Mouse (Mus musculus) megakaryocyte, adult 5-6 weeks (primary cell): ENCODE data around the gene Aaed1. TPM values are rescaled to one million over a fixed set of nuclear protein-coding genes. Genes with fewer than 3 reads are reported as not detected.

ENCODE experiments used
- ATAC-seq: 2 replicates; pipeline ENCODE4 v1.8.0; 2016; ENCODE audit warnings: mild to moderate bottlenecking, inconsistent platforms; ENCODE audit not compliant: poor library complexity, severe bottlenecking
- total RNA-seq, 2 experiments: library from RNA; stranded (forward) in 1 of 2; stranded (reverse) in 1 of 2; fragments of 153-499, 151-499 nt in 1 of 2; fragments of 221-1000, 200-1000 nt in 1 of 2; gene quantifications; 2 replicates each; pipeline versions ENCODE4 v1.2.3 to v1.2.4; 2015 to 2017

Gene Aaed1
- total RNA-seq, 2 experiments from 2014 or later, result 38.0 to 63.4 TPM

GRCm38 (mm10) chr13:64253697-64254096, 58.8 kb downstream of the Aaed1 start:
- no peak for ATAC-seq

GRCm38 (mm10) chr13:64252147-64252546, 60.4 kb downstream of the Aaed1 start:
- ATAC-seq, result peak; percentile 39

GRCm38 (mm10) chr13:64250363-64250762, 62.1 kb downstream of the Aaed1 start:
- ATAC-seq, result 0 out of 2 replicates have a peak, but pooled peaks have one; percentile 23

- peak; percentile 88 for ATAC-seq
These were observed 63.6 kb downstream of the Aaed1 start for GRCm38 (mm10) chr13:64248775-64249524.

- ATAC-seq, result peak; percentile 84
These were observed 64.2 kb downstream of the Aaed1 start for GRCm38 (mm10) chr13:64248161-64248774.

- ATAC-seq, result no peak
These were observed 66.4 kb downstream of the Aaed1 start for GRCm38 (mm10) chr13:64246106-64246505.

- ATAC-seq, result no peak
These were observed 67.7 kb downstream of the Aaed1 start for GRCm38 (mm10) chr13:64244685-64245261.

GRCm38 (mm10) chr13:64242721-64243120, 69.8 kb downstream of the Aaed1 start:
- ATAC-seq, result no peak

- no peak for ATAC-seq
These were observed 71.9 kb downstream of the Aaed1 start for GRCm38 (mm10) chr13:64240626-64241025.

GRCm38 (mm10) chr13:64237681-64238157, 74.8 kb downstream of the Aaed1 start:
- ATAC-seq, result no peak

- no peak for ATAC-seq
These were observed 75.4 kb downstream of the Aaed1 start for GRCm38 (mm10) chr13:64237000-64237680.

GRCm38 (mm10) chr13:64235777-64236176, 76.7 kb downstream of the Aaed1 start:
- no peak for ATAC-seq

GRCm38 (mm10) chr13:64235062-64235715, 77.3 kb downstream of the Aaed1 start:
- ATAC-seq, result no peak

- no peak for ATAC-seq
These were observed 79.4 kb downstream of the Aaed1 start for GRCm38 (mm10) chr13:64233139-64233538.

GRCm38 (mm10) chr13:64226725-64227124, 85.8 kb downstream of the Aaed1 start:
- no peak for ATAC-seq

GRCm38 (mm10) chr13:64225738-64226137, 86.8 kb downstream of the Aaed1 start:
- no peak for ATAC-seq

Other genes with a start within 250 kb of the Aaed1 start
- not detected in 2 replicates for gene Hsd17b3, start 223.5 kb downstream of the Aaed1 start, total RNA-seq (2015)
- gene Hsd17b3, start 223.5 kb downstream of the Aaed1 start, total RNA-seq (2017), result not detected in 2 replicates
- 11.2 and 16.0 TPM in 2 replicates for gene Slc35d2, start 183.3 kb downstream of the Aaed1 start, total RNA-seq (2015)
- gene Slc35d2, start 183.3 kb downstream of the Aaed1 start, total RNA-seq (2017), result 18.1 and 18.4 TPM in 2 replicates
- 26.4 and 34.6 TPM in 2 replicates for gene Zfp367, start 159.5 kb downstream of the Aaed1 start, total RNA-seq (2015)
- gene Zfp367, start 159.5 kb downstream of the Aaed1 start, total RNA-seq (2017), result 38.7 and 48.5 TPM in 2 replicates
- 6.2 and 7.2 TPM in 2 replicates for gene Habp4, start 150.9 kb downstream of the Aaed1 start, total RNA-seq (2015)
- gene Habp4, start 150.9 kb downstream of the Aaed1 start, total RNA-seq (2017), result 5.0 and 6.5 TPM in 2 replicates
- 5.0 and 5.1 TPM in 2 replicates for gene Cdc14b, start 37.4 kb downstream of the Aaed1 start, total RNA-seq (2015)
- gene Cdc14b, start 37.4 kb downstream of the Aaed1 start, total RNA-seq (2017), result 3.7 and 5.1 TPM in 2 replicates
- gene Ctsl, start 58.2 kb upstream of the Aaed1 start, total RNA-seq (2015), result 44.5 and 56.8 TPM in 2 replicates
- gene Ctsl, start 58.2 kb upstream of the Aaed1 start, total RNA-seq (2017), result 50.3 and 57.5 TPM in 2 replicates
- gene Cdk20, start 119.6 kb upstream of the Aaed1 start, total RNA-seq (2015), result 2.5 and 4.2 TPM in 2 replicates
- 4.5 and 5.2 TPM in 2 replicates for gene Cdk20, start 119.6 kb upstream of the Aaed1 start, total RNA-seq (2017)
- not detected in 2 replicates for gene Fam240b, start 185.1 kb upstream of the Aaed1 start, total RNA-seq (2015)
- gene Fam240b, start 185.1 kb upstream of the Aaed1 start, total RNA-seq (2017), result not detected in 2 replicates